Mouse (Mus musculus) embryonic facial prominence, embryonic 15.5 days (tissue): ENCODE results near the gene Timm10. TPM values are rescaled to one million over a fixed set of nuclear protein-coding genes. Genes with fewer than 3 reads are reported as not detected.

Experiments
- ATAC-seq: fragments of 200-750 bp; cut with Nextera tagmentation; 2 replicates; pipeline ENCODE4 v1.8.0; 2017; ENCODE audit warnings: low read depth, moderate TSS enrichment; ENCODE audit not compliant: insufficient number of reproducible peaks, low FRiP score, low TSS enrichment
- H3K27ac ChIP-seq: fragments of 300-500 bp; sonication (generic); replicated peaks from 2 replicates; pipeline ENCODE4 v1.5.1; 2015; ENCODE audit warnings: mild to moderate bottlenecking, inconsistent platforms
- H3K27me3 ChIP-seq: fragments of 300-500 bp; sonication (generic); 2 replicates; pipeline ENCODE4 v1.6.1; 2015; ENCODE audit warnings: inconsistent platforms
- H3K36me3 ChIP-seq: fragments of 300-500 bp; sonication (generic); 2 replicates; pipeline ENCODE4 v1.6.1; 2015; ENCODE audit warnings: mild to moderate bottlenecking, inconsistent platforms
- H3K4me1 ChIP-seq: fragments of 300-500 bp; sonication (generic); 2 replicates; pipeline ENCODE4 v1.6.1; 2015; ENCODE audit warnings: inconsistent platforms
- H3K4me2 ChIP-seq: fragments of 300-500 bp; sonication (generic); replicated peaks from 2 replicates; pipeline ENCODE4 v1.6.1; 2015; ENCODE audit warnings: mild to moderate bottlenecking, inconsistent platforms
- H3K4me3 ChIP-seq: fragments of 300-500 bp; sonication (generic); replicated peaks from 2 replicates; pipeline ENCODE4 v1.5.1; 2015; ENCODE audit warnings: mild to moderate bottlenecking, inconsistent platforms
- H3K9ac ChIP-seq: fragments of 300-500 bp; sonication (generic); 2 replicates; pipeline ENCODE4 v1.6.1; 2015; ENCODE audit warnings: inconsistent platforms
- H3K9me3 ChIP-seq: fragments of 300-500 bp; sonication (generic); replicated peaks from 2 replicates; pipeline ENCODE4 v1.6.1; 2016; ENCODE audit warnings: inconsistent platforms
- WGBS: fragments of 180-500 bp; shearing (Covaris S2); methylation state at CpG from one replicate; pipeline ENCODE4 v1.1.7; 2015; 5-methylcytosine and 5-hydroxymethylcytosine counted together
- polyA plus RNA-seq: library from polyadenylated mRNA; unstranded; fragments of >200 nt; fragmentation: Nextera tagmentation; extraction: Ambion mirVana; gene quantifications from 2 replicates; pipeline ENCODE4 v1.2.1, GENCODE M21; 2015

The Timm10 gene
- polyA plus RNA-seq, 1 experiment from 2014 or later: 45.7 TPM

- WGBS: 59% methylated on average over 13 of the region's 13 CpGs
Observed at GRCm38 (mm10) chr2:84822552-84822951, 4.2 kb upstream of the Timm10 start, which contains the start of gene Smtnl1. Gene Smtnl1 (minus strand): TSS chr2:84822652.

GRCm38 (mm10) chr2:84823237-84823636 lies 3.6 kb upstream of the Timm10 start:
- ATAC-seq: no peak
- WGBS: 30% methylated on average over 2 of the region's 2 CpGs
- H3K27me3 ChIP-seq: 0 out of 2 replicates have a peak, but pooled peaks cover 3% of the 10 kb centered on the region
- no peaks in the 10 kb centered on the region for H3K9me3 ChIP-seq
- no peak overlapping the region for H3K4me3 ChIP-seq
- no peaks in the 10 kb centered on the region for H3K36me3 ChIP-seq
- H3K9ac ChIP-seq: no peak overlapping the region
- H3K4me2 ChIP-seq: no peak overlapping the region
- peaks cover 12% of the 10 kb centered on the region for H3K4me1 ChIP-seq
- H3K27ac ChIP-seq: no peak overlapping the region

More at GRCm38 (mm10) chr2:84822552-84822951, 4.2 kb upstream of the Timm10 start, which contains the start of gene Smtnl1:
- no peak for ATAC-seq
- H3K4me3 ChIP-seq: no peak within 1 kb of the TSS
- H3K36me3 ChIP-seq: no peaks in the 10 kb centered on the region
- H3K27me3 ChIP-seq: 0 out of 2 replicates have a peak, but pooled peaks cover 3% of the 10 kb centered on the region
- peaks cover 5% of the 10 kb centered on the region for H3K4me1 ChIP-seq
- no peak within 1 kb of the TSS for H3K27ac ChIP-seq
- no peak within 1 kb of the TSS for H3K9ac ChIP-seq
- no peak within 1 kb of the TSS for H3K4me2 ChIP-seq
- H3K9me3 ChIP-seq: no peaks in the 10 kb centered on the region

GRCm38 (mm10) chr2:84827283-84827920 lies 605 bp downstream of the Timm10 start:
- ATAC-seq: no peak; the same call in 1 of the 2 replicates
- peak overlapping the region; percentile 90 for H3K4me2 ChIP-seq
- H3K27ac ChIP-seq: no peak overlapping the region
- H3K4me3 ChIP-seq: peak overlapping the region; percentile 78
- no peaks in the 10 kb centered on the region for H3K9me3 ChIP-seq
- peak overlapping the region; percentile 47 for H3K9ac ChIP-seq
- no peaks in the 10 kb centered on the region for H3K27me3 ChIP-seq
- under 1% methylated on average over 29 of the region's 29 CpGs for WGBS
- H3K36me3 ChIP-seq: peaks cover 9% of the 10 kb centered on the region; the same call in 1 of the 2 replicates
- H3K4me1 ChIP-seq: peaks cover 21% of the 10 kb centered on the region

GRCm38 (mm10) chr2:84831666-84832391 lies 5.0 kb downstream of the Timm10 start:
- WGBS: 28% methylated on average over 10 of the region's 10 CpGs
- H3K4me2 ChIP-seq: no peak overlapping the region
- peak overlapping the region; percentile 71 for H3K27ac ChIP-seq
- no peak overlapping the region for H3K9ac ChIP-seq
- no peak overlapping the region for H3K4me3 ChIP-seq
- no peaks in the 10 kb centered on the region for H3K9me3 ChIP-seq
- H3K27me3 ChIP-seq: no peaks in the 10 kb centered on the region
- ATAC-seq: peak; percentile 75
- H3K36me3 ChIP-seq: peaks cover 9% of the 10 kb centered on the region; the same call in 1 of the 2 replicates
- peaks cover 18% of the 10 kb centered on the region for H3K4me1 ChIP-seq

- Histone ChIP-seq H3K9me3 (no peaks in the 10 kb centered on the region), H3K9ac (no peak overlapping the region), H3K4me1 (peaks cover 35% of the 10 kb centered on the region), H3K4me3 (no peak overlapping the region), H3K36me3 (no peaks in the 10 kb centered on the region), H3K27ac (no peak overlapping the region), H3K27me3 (no peaks in the 10 kb centered on the region), H3K4me2 (no peak overlapping the region)
- WGBS: 58% methylated on average over 8 of the region's 8 CpGs
- ATAC-seq: no peak
Observed at GRCm38 (mm10) chr2:84837107-84837506, 10.3 kb downstream of the Timm10 start.

GRCm38 (mm10) chr2:84837817-84838592 lies 11.2 kb downstream of the Timm10 start:
- no peaks in the 10 kb centered on the region for H3K27me3 ChIP-seq
- no peak for ATAC-seq

GRCm38 (mm10) chr2:84838593-84838949 lies 11.8 kb downstream of the Timm10 start, which contains the start of gene Slc43a1:
Gene Slc43a1 (plus strand): TSS chr2:84838850.
- no peaks in the 10 kb centered on the region for H3K9me3 ChIP-seq
- no peak for ATAC-seq
- 17% methylated on average over 10 of the region's 10 CpGs for WGBS
- no peaks in the 10 kb centered on the region for H3K36me3 ChIP-seq
- H3K27ac ChIP-seq: peak within 1 kb of the TSS; percentile 92
- peak within 1 kb of the TSS; percentile 65 for H3K9ac ChIP-seq
- H3K27me3 ChIP-seq: no peaks in the 10 kb centered on the region
- H3K4me3 ChIP-seq: peak within 1 kb of the TSS; percentile 66
- H3K4me2 ChIP-seq: peak within 1 kb of the TSS; percentile 93
- peaks cover 34% of the 10 kb centered on the region for H3K4me1 ChIP-seq

More at GRCm38 (mm10) chr2:84837817-84838592, 11.2 kb downstream of the Timm10 start:
- no peak overlapping the region for H3K9ac ChIP-seq
- peak overlapping the region; percentile 93; the same call in 1 of the 2 replicates for H3K4me2 ChIP-seq
- 14% methylated on average over 9 of the region's 9 CpGs for WGBS
- no peak overlapping the region for H3K27ac ChIP-seq
- no peaks in the 10 kb centered on the region for H3K36me3 ChIP-seq
- H3K4me1 ChIP-seq: peaks cover 34% of the 10 kb centered on the region
- no peaks in the 10 kb centered on the region for H3K9me3 ChIP-seq
- H3K4me3 ChIP-seq: no peak overlapping the region

- Histone ChIP-seq H3K4me1 (peaks cover 38% of the 10 kb centered on the region), H3K4me2 (peak overlapping the region; percentile 93), H3K27ac (peak overlapping the region; percentile 92), H3K4me3 (peak overlapping the region; percentile 66), H3K36me3 (no peaks in the 10 kb centered on the region), H3K27me3 (no peaks in the 10 kb centered on the region), H3K9ac (peak overlapping the region; percentile 65), H3K9me3 (no peaks in the 10 kb centered on the region)
- ATAC-seq: no peak; the same call in 1 of the 2 replicates
- WGBS: under 1% methylated on average over 47 of the region's 47 CpGs
Observed at GRCm38 (mm10) chr2:84838993-84839980, 12.5 kb downstream of the Timm10 start.

GRCm38 (mm10) chr2:84840016-84840747 lies 13.4 kb downstream of the Timm10 start:
- WGBS: under 1% methylated on average over 54 of the region's 54 CpGs
- Histone ChIP-seq H3K4me3 (peak overlapping the region; percentile 66), H3K9ac (peak overlapping the region; percentile 65), H3K9me3 (no peaks in the 10 kb centered on the region), H3K27me3 (no peaks in the 10 kb centered on the region), H3K36me3 (no peaks in the 10 kb centered on the region), H3K4me1 (peaks cover 38% of the 10 kb centered on the region), H3K27ac (peak overlapping the region; percentile 92), H3K4me2 (peak overlapping the region; percentile 93)
- peak; percentile 91 for ATAC-seq
